Mouse (Mus musculus) retina, adult 2 months (tissue): ENCODE results near the gene Prm1.

Experiments used
- DNase-seq: peaks from one replicate; pipeline ENCODE4 v3.0.0-alpha.2; 2012; ENCODE audit warnings: low read depth, low spot score

Gene Prm1

GRCm38 (mm10) chr16:10749226-10749625, 56.4 kb downstream of the Prm1 start:
- DNase-seq, result no peak
